Mouse (Mus musculus): ENCODE data around the gene Nrarp.

Nrarp gene

GRCm38 (mm10) chr2:25174866-25175689, 5.5 kb upstream of the Nrarp start:
- DNase-seq (ENCODE audit: low read depth), result no peak

GRCm38 (mm10) chr2:25175690-25176078, 4.9 kb upstream of the Nrarp start:
- no peak for DNase-seq (ENCODE audit: low read depth)

- DNase-seq (ENCODE audit: low read depth), result peak; percentile 49
These were observed 4.0 kb upstream of the Nrarp start for GRCm38 (mm10) chr2:25176573-25176972.

GRCm38 (mm10) chr2:25177076-25177475, 3.5 kb upstream of the Nrarp start:
- no peak for DNase-seq (ENCODE audit: low read depth)

GRCm38 (mm10) chr2:25177685-25178084, 2.9 kb upstream of the Nrarp start:
- peak; percentile 39 for DNase-seq (ENCODE audit: low read depth)

- DNase-seq (ENCODE audit: low read depth), result no peak
These were observed 2.1 kb upstream of the Nrarp start for GRCm38 (mm10) chr2:25178285-25178972.

GRCm38 (mm10) chr2:25179566-25180217, 866 bp upstream of the Nrarp start:
- DNase-seq (ENCODE audit: low read depth), result no peak

- no peak for DNase-seq (ENCODE audit: low read depth)
These were observed 674 bp downstream of the Nrarp start for GRCm38 (mm10) chr2:25180973-25181890.

- DNase-seq (ENCODE audit: low read depth), result no peak
These were observed 1.4 kb downstream of the Nrarp start for GRCm38 (mm10) chr2:25181891-25182397.

GRCm38 (mm10) chr2:25182664-25183063, 2.1 kb downstream of the Nrarp start:
- no peak for DNase-seq (ENCODE audit: low read depth)

GRCm38 (mm10) chr2:25183336-25183735, 2.8 kb downstream of the Nrarp start:
- no peak for DNase-seq (ENCODE audit: low read depth)

- DNase-seq (ENCODE audit: low read depth), result no peak
These were observed 3.9 kb downstream of the Nrarp start for GRCm38 (mm10) chr2:25184496-25184895.

- DNase-seq (ENCODE audit: low read depth), result no peak
These were observed 5.3 kb downstream of the Nrarp start for GRCm38 (mm10) chr2:25185625-25186574.

GRCm38 (mm10) chr2:25186575-25186930, 6.0 kb downstream of the Nrarp start:
- DNase-seq (ENCODE audit: low read depth), result no peak

GRCm38 (mm10) chr2:25187841-25188240, 7.3 kb downstream of the Nrarp start:
- no peak for DNase-seq (ENCODE audit: low read depth)

- peak; percentile 94 for DNase-seq (ENCODE audit: low read depth)
These were observed 12.8 kb downstream of the Nrarp start for GRCm38 (mm10) chr2:25193330-25193770.

- DNase-seq (ENCODE audit: low read depth), result no peak
These were observed 13.4 kb downstream of the Nrarp start for GRCm38 (mm10) chr2:25194006-25194405.

- DNase-seq (ENCODE audit: low read depth), result no peak
These were observed 14.1 kb downstream of the Nrarp start for GRCm38 (mm10) chr2:25194486-25195171.

GRCm38 (mm10) chr2:25195211-25196156, 14.9 kb downstream of the Nrarp start:
- no peak for DNase-seq (ENCODE audit: low read depth)
